Mouse (Mus musculus) macrophage (primary cell): ENCODE data around the gene Htra3. TPM values are rescaled to one million over a fixed set of nuclear protein-coding genes. Genes with fewer than 3 reads are reported as not detected.

Experiments
- H3K27ac ChIP-seq: fragments of 350-480 bp; formaldehyde crosslinking; 2 replicates; pipeline ENCODE4 v1.9.0; 2021
- H3K36me3 ChIP-seq: fragments of 350-480 bp; formaldehyde crosslinking; 2 replicates; pipeline ENCODE4 v1.9.0; 2021; ENCODE audit errors: inconsistent target
- H3K4me3 ChIP-seq: fragments of 350-480 bp; formaldehyde crosslinking; 2 replicates; pipeline ENCODE4 v1.9.0; 2021; ENCODE audit errors: inconsistent target
- H3K79me2 ChIP-seq: fragments of 350-480 bp; formaldehyde crosslinking; 2 replicates; pipeline ENCODE4 v1.9.0; 2021; ENCODE audit errors: inconsistent target
- WGBS: methylation state at CpG from one replicate; pipeline ENCODE4 v1.1.7; 2026; ENCODE audit warnings: inconsistent platforms; ENCODE audit not compliant: missing documents; 5-methylcytosine and 5-hydroxymethylcytosine counted together
- polyA plus RNA-seq: library from polyadenylated mRNA; stranded (reverse); fragments of 250-400 nt; gene quantifications from 3 replicates; pipeline ENCODE4 v1.2.4, GENCODE M21; 2018; ENCODE audit warnings: inconsistent platforms
- total RNA-seq, 78 experiments: library from RNA; depleted of rRNA; stranded (reverse); fragments of 250-400 nt; gene quantifications; 1 replicate in 9 of 78; 2 replicates in 24 of 78; 3 replicates in 43 of 78; 4 replicates in 2 of 78; pipeline ENCODE4 v1.2.4; 2018; ENCODE audit warnings: inconsistent platforms in 56 of 78

The Htra3 gene
- total RNA-seq (2018; cell fraction: chromatin; rRNA removed), result 1 to 10 TPM in 2 of 26 experiments, under 1 TPM in 5, not detected in 19; 0.30 to 3.5 (median 0.69) TPM
- total RNA-seq (2018; cell fraction: cytosol; rRNA removed), result under 1 TPM in 17 of 26 experiments, not detected in 9; 0.05 to 0.37 (median 0.17) TPM
- total RNA-seq (2018; cell fraction: nucleus; rRNA removed), result under 1 TPM in 6 of 26 experiments, not detected in 20; 0.17 to 0.97 (median 0.70) TPM
- 0.17 to 0.36 TPM (median 0.26 TPM) in 3 replicates for polyA plus RNA-seq

GRCm38 (mm10) chr5:35679256-35680155 lies at the start of gene Htra3:
Gene Htra3 (minus strand): TSS chr5:35679782.
- H3K4me3 ChIP-seq, result no peak within 1 kb of the TSS

GRCm38 (mm10) chr5:35728957-35729460 lies 49.4 kb upstream of the Htra3 start:
- H3K27ac ChIP-seq, result peak overlapping the region; percentile 93
- H3K36me3 ChIP-seq, result peaks cover 5% of the 10 kb centered on the region; the same call in 1 of the 2 replicates
- 0% methylated on average over 11 of the region's 11 CpGs for WGBS
- peak overlapping the region; percentile 47 for H3K4me3 ChIP-seq
- H3K79me2 ChIP-seq, result peaks cover 45% of the 10 kb centered on the region

More at GRCm38 (mm10) chr5:35679256-35680155, at the start of gene Htra3:
- no peaks in the 10 kb centered on the region for H3K79me2 ChIP-seq
- H3K36me3 ChIP-seq, result no peaks in the 10 kb centered on the region
- WGBS, result 19% methylated on average over 36 of the region's 42 CpGs
- H3K27ac ChIP-seq, result no peak within 1 kb of the TSS

GRCm38 (mm10) chr5:35728344-35728956 lies 48.9 kb upstream of the Htra3 start:
- H3K79me2 ChIP-seq, result peaks cover 51% of the 10 kb centered on the region
- peak overlapping the region; percentile 47 for H3K4me3 ChIP-seq
- WGBS, result 33% methylated on average over 12 of the region's 12 CpGs
- peak overlapping the region; percentile 93 for H3K27ac ChIP-seq
- peaks cover 11% of the 10 kb centered on the region; the same call in 1 of the 2 replicates for H3K36me3 ChIP-seq

- 83% methylated on average over 4 of the region's 5 CpGs for WGBS
- peak overlapping the region; percentile 47; the same call in 1 of the 2 replicates for H3K4me3 ChIP-seq
Measured at GRCm38 (mm10) chr5:35727447-35727846, 47.9 kb upstream of the Htra3 start.

GRCm38 (mm10) chr5:35725840-35726239 lies 46.3 kb upstream of the Htra3 start:
- Histone ChIP-seq H3K4me3 (no peak overlapping the region), H3K79me2 (peaks cover 57% of the 10 kb centered on the region), H3K36me3 (peaks cover 21% of the 10 kb centered on the region; the same call in 1 of the 2 replicates), H3K27ac (no peak overlapping the region)
- WGBS, result 51% methylated on average over 3 of the region's 3 CpGs

More at GRCm38 (mm10) chr5:35727447-35727846, 47.9 kb upstream of the Htra3 start:
- Histone ChIP-seq H3K27ac (peak overlapping the region; percentile 93; the same call in 1 of the 2 replicates), H3K79me2 (peaks cover 51% of the 10 kb centered on the region), H3K36me3 (peaks cover 14% of the 10 kb centered on the region; the same call in 1 of the 2 replicates)

GRCm38 (mm10) chr5:35723900-35724299 lies 44.3 kb upstream of the Htra3 start:
- no peak overlapping the region for H3K4me3 ChIP-seq
- 90% methylated on average over 5 of the region's 5 CpGs for WGBS
- H3K36me3 ChIP-seq, result peaks cover 31% of the 10 kb centered on the region; the same call in 1 of the 2 replicates
- H3K79me2 ChIP-seq, result peaks cover 57% of the 10 kb centered on the region
- H3K27ac ChIP-seq, result no peak overlapping the region

- H3K4me3 ChIP-seq, result no peak overlapping the region
- WGBS, result 45% methylated on average over 2 of the region's 2 CpGs
- peaks cover 44% of the 10 kb centered on the region; the same call in 1 of the 2 replicates for H3K36me3 ChIP-seq
- peaks cover 49% of the 10 kb centered on the region for H3K79me2 ChIP-seq
- peak overlapping the region; percentile 59 for H3K27ac ChIP-seq
Measured at GRCm38 (mm10) chr5:35722654-35723053, 43.1 kb upstream of the Htra3 start.

GRCm38 (mm10) chr5:35721933-35722332 lies 42.4 kb upstream of the Htra3 start:
- H3K27ac ChIP-seq, result peak overlapping the region; percentile 59
- H3K79me2 ChIP-seq, result peaks cover 42% of the 10 kb centered on the region
- no peak overlapping the region for H3K4me3 ChIP-seq
- H3K36me3 ChIP-seq, result peaks cover 51% of the 10 kb centered on the region
- WGBS, result 94% methylated on average over 2 of the region's 2 CpGs

GRCm38 (mm10) chr5:35719880-35720279 lies 40.3 kb upstream of the Htra3 start:
- 93% methylated on average over 1 of the region's 1 CpGs for WGBS
- Histone ChIP-seq H3K79me2 (peaks cover 21% of the 10 kb centered on the region), H3K27ac (no peak overlapping the region), H3K36me3 (peaks cover 71% of the 10 kb centered on the region), H3K4me3 (no peak overlapping the region)

GRCm38 (mm10) chr5:35719343-35719742 lies 39.8 kb upstream of the Htra3 start:
- no peak overlapping the region for H3K4me3 ChIP-seq
- peaks cover 16% of the 10 kb centered on the region for H3K79me2 ChIP-seq
- H3K36me3 ChIP-seq, result peaks cover 75% of the 10 kb centered on the region
- H3K27ac ChIP-seq, result no peak overlapping the region

GRCm38 (mm10) chr5:35718817-35719216 lies 39.2 kb upstream of the Htra3 start:
- Histone ChIP-seq H3K79me2 (peaks cover 10% of the 10 kb centered on the region), H3K36me3 (peaks cover 73% of the 10 kb centered on the region), H3K27ac (no peak overlapping the region), H3K4me3 (no peak overlapping the region)
- 83% methylated on average over 11 of the region's 11 CpGs for WGBS

- Histone ChIP-seq H3K36me3 (peaks cover 70% of the 10 kb centered on the region), H3K79me2 (peaks cover 6% of the 10 kb centered on the region; the same call in 1 of the 2 replicates), H3K27ac (no peak overlapping the region), H3K4me3 (no peak overlapping the region)
- 70% methylated on average over 4 of the region's 4 CpGs for WGBS
Measured at GRCm38 (mm10) chr5:35717946-35718345, 38.4 kb upstream of the Htra3 start.

GRCm38 (mm10) chr5:35717455-35717854 lies 37.9 kb upstream of the Htra3 start:
- Histone ChIP-seq H3K79me2 (peaks cover 6% of the 10 kb centered on the region; the same call in 1 of the 2 replicates), H3K27ac (no peak overlapping the region), H3K4me3 (no peak overlapping the region), H3K36me3 (peaks cover 74% of the 10 kb centered on the region)
- WGBS, result 90% methylated on average over 5 of the region's 5 CpGs

GRCm38 (mm10) chr5:35713649-35714354 lies 34.2 kb upstream of the Htra3 start:
- Histone ChIP-seq H3K4me3 (no peak overlapping the region), H3K36me3 (peaks cover 93% of the 10 kb centered on the region), H3K79me2 (no peaks in the 10 kb centered on the region), H3K27ac (no peak overlapping the region)
- WGBS, result 74% methylated on average over 9 of the region's 13 CpGs
